Mouse (Mus musculus) olfactory bulb, adult 2 months (tissue): ENCODE data around the gene Pfdn2.
"Not testable (repeated sequence)": the region's sequence is repeated elsewhere in the genome, so short reads cannot be mapped to it uniquely, and the experiment has no call there.

Experiments
- CTCF ChIP-seq: fragments of 200-500 bp; IDR thresholded peaks from 2 replicates; pipeline ENCODE4 v1.5.1; 2012; ENCODE audit warnings: low read depth, mild to moderate bottlenecking, low read length, moderate library complexity; ENCODE audit not compliant: insufficient read depth
- POLR2A ChIP-seq: fragments of 200-500 bp; IDR thresholded peaks from 2 replicates; pipeline ENCODE4 v1.6.1; 2012; ENCODE audit warnings: mild to moderate bottlenecking, low read depth, low read length, moderate library complexity; ENCODE audit not compliant: insufficient read depth

GRCm38 (mm10) chr1:171306157-171306556 lies 39.3 kb upstream of the Pfdn2 start:
- not testable (repeated sequence) for TF ChIP-seq CTCF, POLR2A
